Mouse (Mus musculus) midbrain, embryonic 12.5 days (tissue): Measurements from ENCODE around the gene Fuca2. TPM values are rescaled to one million over a fixed set of nuclear protein-coding genes. Genes with fewer than 3 reads are reported as not detected.
"Not testable (repeated sequence)": the region's sequence is repeated elsewhere in the genome, so short reads cannot be mapped to it uniquely, and the experiment has no call there.

Source experiments
- ATAC-seq: fragments of 200-750 bp; cut with Nextera tagmentation; 2 replicates; pipeline ENCODE4 v1.8.0; 2017; ENCODE audit warnings: low read depth, moderate TSS enrichment, moderate library complexity; ENCODE audit not compliant: low FRiP score
- H3K27ac ChIP-seq: fragments of 300-500 bp; sonication (generic); replicated peaks from 2 replicates; pipeline ENCODE4 v1.5.1; 2016; ENCODE audit warnings: mild to moderate bottlenecking
- H3K27me3 ChIP-seq: fragments of 300-500 bp; sonication (generic); 2 replicates; pipeline ENCODE4 v1.6.1; 2016; ENCODE audit warnings: mild to moderate bottlenecking
- H3K36me3 ChIP-seq: fragments of 300-500 bp; sonication (generic); 2 replicates; pipeline ENCODE4 v1.6.1; 2016
- H3K4me1 ChIP-seq: fragments of 300-500 bp; sonication (generic); 2 replicates; pipeline ENCODE4 v1.6.1; 2016
- H3K4me2 ChIP-seq: fragments of 300-500 bp; sonication (generic); replicated peaks from 2 replicates; pipeline ENCODE4 v1.6.1; 2016; ENCODE audit warnings: mild to moderate bottlenecking, moderate library complexity
- H3K4me3 ChIP-seq: fragments of 300-500 bp; sonication (generic); 2 replicates; pipeline ENCODE4 v1.5.1; 2016; ENCODE audit warnings: mild to moderate bottlenecking
- H3K9ac ChIP-seq: fragments of 300-500 bp; sonication (generic); replicated peaks from 2 replicates; pipeline ENCODE4 v1.6.1; 2016; ENCODE audit warnings: mild to moderate bottlenecking, moderate library complexity
- H3K9me3 ChIP-seq: fragments of 300-500 bp; sonication (generic); 2 replicates; pipeline ENCODE4 v1.6.1; 2016; ENCODE audit warnings: mild to moderate bottlenecking
- WGBS: fragments of 180-500 bp; shearing (Covaris S2); methylation state at CpG from one replicate; pipeline ENCODE4 v1.1.7; 2016; 5-methylcytosine and 5-hydroxymethylcytosine counted together
- polyA plus RNA-seq: library from polyadenylated mRNA; unstranded; fragments of >200 nt; fragmentation: Nextera tagmentation; extraction: Ambion mirVana; gene quantifications from 2 replicates; pipeline ENCODE4 v1.2.1, GENCODE M21; 2016

Gene Fuca2
- polyA plus RNA-seq, result 24.0 and 25.8 TPM in 2 replicates

DNA sequence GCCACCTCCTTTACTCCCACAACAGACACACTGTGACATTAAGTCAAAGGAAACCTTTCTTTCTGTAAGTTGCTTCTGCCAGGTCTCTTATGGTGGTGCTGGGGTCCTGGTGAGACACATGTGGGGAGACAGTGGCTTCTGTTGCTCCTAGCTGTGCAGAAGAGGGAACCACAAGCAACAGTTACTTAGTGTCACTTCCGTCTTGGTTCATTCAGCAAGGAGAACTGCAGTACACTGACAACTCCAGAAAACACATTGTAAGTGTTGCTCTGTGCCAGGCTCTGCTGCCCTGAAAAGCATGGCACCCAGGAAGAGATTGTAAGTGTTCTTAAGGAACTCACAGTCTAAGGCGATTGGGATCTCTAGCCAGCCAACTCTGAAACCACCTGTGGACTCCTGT is at the start of gene Fuca2:
Gene Fuca2, plus strand, starts transcription at position 210 of the 400 bp plus-strand sequence.
- H3K4me1 ChIP-seq, result no peaks in the 10 kb centered on the region; the same call in 1 of the 2 replicates
- no peak within 1 kb of the TSS for H3K4me2 ChIP-seq
- H3K9ac ChIP-seq, result no peak within 1 kb of the TSS
- H3K36me3 ChIP-seq, result no peaks in the 10 kb centered on the region
- ATAC-seq, result no peak
- whole genome bisulfite sequencing, result 80% methylated on average over 2 of the region's 2 CpGs
- peaks cover 10% of the 10 kb centered on the region for H3K27me3 ChIP-seq
- no peaks in the 10 kb centered on the region for H3K9me3 ChIP-seq
- H3K4me3 ChIP-seq, result no peak within 1 kb of the TSS
- H3K27ac ChIP-seq, result no peak within 1 kb of the TSS

DNA sequence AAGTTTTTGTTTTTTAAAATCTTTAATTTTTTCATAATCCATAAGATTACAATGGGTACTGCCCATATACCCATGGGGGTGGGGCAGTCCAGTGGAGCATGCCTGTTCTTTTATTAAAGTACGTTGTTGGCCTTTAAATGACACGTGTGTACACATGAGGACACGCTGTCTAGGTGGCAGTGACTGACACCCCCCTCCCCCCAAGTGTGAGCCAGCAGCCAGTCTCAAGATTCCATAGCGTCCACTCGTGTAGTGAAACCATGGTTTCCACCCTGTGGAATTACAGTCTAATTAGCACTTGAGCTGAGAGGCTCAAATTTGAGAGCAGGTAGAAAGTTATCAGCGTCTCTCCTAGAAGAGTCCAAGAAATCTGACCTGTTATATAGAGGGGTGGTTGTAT is 47.7 kb upstream of the Fuca2 start:
- Histone ChIP-seq H3K27me3 (no peaks in the 10 kb centered on the region), H3K36me3 (no peaks in the 10 kb centered on the region), H3K4me1 (no peaks in the 10 kb centered on the region; the same call in 1 of the 2 replicates), H3K4me3 (no peak overlapping the region), H3K9me3 (no peaks in the 10 kb centered on the region), H3K4me2 (no peak overlapping the region), H3K9ac (no peak overlapping the region), H3K27ac (no peak overlapping the region)
- ATAC-seq, result peak; percentile 44; the same call in 1 of the 2 replicates
- 81% methylated on average over 6 of the region's 6 CpGs for WGBS

DNA sequence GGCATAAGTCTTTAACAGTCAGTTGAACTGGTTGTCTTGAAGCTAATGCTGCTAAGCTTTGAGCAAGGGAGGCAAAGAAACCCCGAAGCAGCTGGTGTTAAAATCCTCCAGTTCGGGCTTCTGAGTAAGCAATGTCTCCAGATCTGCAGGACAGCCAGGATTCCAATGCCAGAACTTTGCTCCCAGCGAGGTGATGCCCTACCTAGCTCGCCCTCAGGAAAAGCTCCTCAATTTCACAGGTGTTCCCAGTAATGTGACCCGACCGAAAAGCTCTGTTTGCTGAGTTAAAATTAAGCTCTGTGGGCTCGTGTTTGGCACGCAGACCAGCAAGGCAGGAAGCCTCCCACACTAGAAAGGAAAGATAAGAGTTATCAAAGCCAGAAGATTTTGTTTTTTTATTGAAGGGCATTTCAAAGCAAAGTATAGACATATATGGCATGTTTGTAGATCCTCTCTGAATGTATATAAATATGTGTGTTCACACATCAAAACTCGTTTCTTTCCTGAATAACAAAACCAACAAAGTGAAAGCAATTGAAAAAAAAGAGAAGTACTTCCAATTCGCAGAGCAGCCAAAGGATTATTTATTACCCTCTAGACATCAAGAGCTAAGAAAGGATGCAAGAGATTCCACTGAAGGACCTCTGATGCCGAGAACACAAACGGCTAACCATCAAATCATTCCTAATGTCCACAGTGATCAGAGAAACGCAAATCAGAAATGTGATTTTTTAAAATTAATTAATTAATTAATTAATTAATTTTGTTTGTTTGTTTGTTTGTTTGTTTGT is 45.9 kb upstream of the Fuca2 start:
- Histone ChIP-seq H3K27me3 (no peaks in the 10 kb centered on the region), H3K4me2 (no peak overlapping the region), H3K9ac (no peak overlapping the region), H3K4me1 (no peaks in the 10 kb centered on the region), H3K36me3 (no peaks in the 10 kb centered on the region), H3K4me3 (no peak overlapping the region), H3K9me3 (no peaks in the 10 kb centered on the region), H3K27ac (no peak overlapping the region)
- ATAC-seq, result no peak
- WGBS, result 87% methylated on average over 13 of the region's 13 CpGs

DNA sequence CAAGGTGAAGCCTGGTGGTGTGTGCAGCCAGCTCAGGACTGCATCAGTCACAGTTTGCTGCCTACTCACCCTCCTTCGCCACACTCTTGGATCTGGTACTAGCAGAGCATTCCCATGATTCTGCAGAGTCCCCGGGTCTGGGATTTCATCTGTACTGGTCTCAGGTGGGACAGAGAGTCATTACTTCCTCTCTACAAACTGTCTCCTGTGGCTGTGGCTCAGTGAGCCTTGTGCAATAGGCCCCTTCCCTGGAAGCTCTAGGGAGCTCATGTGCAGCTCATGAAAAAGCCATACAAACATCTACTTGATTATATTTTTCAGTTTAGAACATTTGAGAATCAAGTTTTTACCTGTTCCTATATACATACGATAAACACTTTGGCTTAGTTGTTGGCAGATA is 35.0 kb upstream of the Fuca2 start:
- H3K27ac ChIP-seq, H3K27me3 ChIP-seq, H3K9me3 ChIP-seq, H3K36me3 ChIP-seq, H3K4me3 ChIP-seq, H3K4me2 ChIP-seq, H3K4me1 ChIP-seq, ATAC-seq, H3K9ac ChIP-seq: not testable (repeated sequence)
- 89% methylated on average over 3 of the region's 3 CpGs for WGBS

DNA sequence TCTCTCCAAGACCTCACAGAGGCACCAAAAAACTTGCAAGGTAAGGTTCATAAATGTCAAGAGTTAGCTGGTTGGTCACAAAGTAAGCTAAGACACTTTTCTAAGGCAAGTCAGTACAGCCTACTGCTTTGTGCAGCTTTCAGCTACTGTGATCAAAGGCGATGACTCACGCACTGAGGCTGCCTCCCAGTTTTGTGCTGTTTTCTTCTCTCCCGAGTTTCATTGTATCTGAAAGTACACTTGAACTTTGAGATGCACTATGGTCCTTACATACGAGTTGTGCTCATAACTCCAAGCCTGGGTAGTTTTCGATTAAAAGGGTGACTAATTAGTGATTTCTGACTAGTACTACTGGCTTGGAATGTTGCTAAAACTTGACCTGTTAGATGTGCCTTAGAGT is 32.4 kb upstream of the Fuca2 start:
- Histone ChIP-seq H3K36me3 (no peaks in the 10 kb centered on the region), H3K4me1 (no peaks in the 10 kb centered on the region), H3K4me3 (no peak overlapping the region), H3K27ac (no peak overlapping the region), H3K9me3 (no peaks in the 10 kb centered on the region), H3K9ac (no peak overlapping the region), H3K27me3 (peaks cover 8% of the 10 kb centered on the region), H3K4me2 (no peak overlapping the region)
- no peak for ATAC-seq
- WGBS, result 62% methylated on average over 5 of the region's 5 CpGs

DNA sequence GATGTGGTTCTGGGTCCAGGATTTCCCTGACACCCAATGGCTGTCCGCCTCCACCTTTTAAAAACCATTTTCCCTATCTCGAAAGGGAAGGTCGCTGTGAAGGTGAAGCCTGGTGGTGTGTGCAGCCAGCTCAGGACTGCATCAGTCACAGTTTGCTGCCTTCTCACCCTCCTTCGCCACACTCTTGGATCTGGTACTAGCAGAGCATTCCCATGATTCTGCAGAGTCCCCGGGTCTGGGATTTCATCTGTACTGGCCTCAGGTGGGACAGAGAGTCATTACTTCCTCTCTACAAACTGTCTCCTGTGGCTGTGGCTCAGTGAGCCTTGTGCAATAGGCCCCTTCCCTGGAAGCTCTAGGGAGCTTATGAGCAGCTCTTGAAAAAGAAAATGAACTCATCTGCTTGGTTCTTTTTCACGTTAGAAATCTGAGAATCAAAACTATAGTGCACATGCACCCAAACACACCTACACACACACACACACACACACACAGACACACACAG is 31.3 kb upstream of the Fuca2 start:
- H3K36me3 ChIP-seq, H3K27ac ChIP-seq, H3K9me3 ChIP-seq, H3K4me1 ChIP-seq, H3K9ac ChIP-seq, H3K4me2 ChIP-seq, H3K4me3 ChIP-seq, ATAC-seq: not testable (repeated sequence)
- 88% methylated on average over 6 of the region's 6 CpGs for WGBS
- H3K27me3 ChIP-seq, result peaks cover 20% of the 10 kb centered on the region

DNA sequence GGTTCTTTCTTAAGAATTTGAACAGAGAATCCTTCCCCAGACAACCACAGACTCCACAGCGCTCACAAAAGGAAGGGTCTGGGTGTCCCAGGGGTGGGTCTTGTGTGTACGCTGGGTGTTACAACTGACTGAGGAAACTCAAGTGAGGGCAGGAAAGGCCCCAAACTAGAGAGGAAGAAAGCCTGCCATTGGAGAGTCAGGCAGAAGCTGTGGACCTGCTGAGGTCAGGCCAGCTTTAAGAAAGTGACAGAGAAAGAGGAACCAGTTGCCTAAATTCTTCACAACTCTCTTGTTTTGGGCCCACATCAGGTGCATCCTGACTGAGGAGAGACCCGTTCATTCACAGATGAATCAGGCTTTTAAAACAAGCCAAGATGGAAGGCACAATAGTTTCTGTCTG is 29.1 kb upstream of the Fuca2 start:
- WGBS, result 89% methylated on average over 3 of the region's 3 CpGs
- Histone ChIP-seq H3K36me3 (no peaks in the 10 kb centered on the region), H3K4me1 (0 out of 2 replicates have a peak, but pooled peaks cover 5% of the 10 kb centered on the region), H3K4me3 (no peak overlapping the region), H3K9ac (no peak overlapping the region), H3K9me3 (no peaks in the 10 kb centered on the region), H3K4me2 (no peak overlapping the region), H3K27ac (no peak overlapping the region), H3K27me3 (peaks cover 41% of the 10 kb centered on the region)
- no peak for ATAC-seq

DNA sequence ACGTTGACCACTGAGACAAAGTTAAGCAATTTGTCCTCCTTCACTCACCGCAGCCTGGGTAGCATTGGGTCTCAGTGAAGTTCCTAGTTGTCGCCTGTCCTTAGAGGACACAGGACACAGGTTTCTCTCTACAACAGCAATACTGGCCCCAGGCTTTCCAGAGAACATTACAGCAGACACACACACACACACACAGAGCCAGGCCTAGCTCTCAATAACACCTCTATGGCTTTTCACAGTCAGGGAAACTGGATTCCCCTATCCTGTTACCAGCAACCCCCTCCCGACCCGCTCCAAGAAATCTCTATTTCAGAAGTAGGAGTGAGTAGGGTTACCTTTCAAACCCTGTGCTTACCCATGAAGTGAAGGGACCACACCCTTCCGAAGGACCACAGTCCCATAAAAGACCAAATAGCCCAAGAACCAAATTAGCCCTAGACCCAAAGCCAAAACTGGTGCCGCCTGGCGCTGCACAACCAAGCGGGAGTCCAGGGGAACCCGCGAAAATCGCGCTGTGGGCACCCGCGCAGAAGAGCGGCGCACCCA is 26.0 kb upstream of the Fuca2 start:
- Histone ChIP-seq H3K4me1 (0 out of 2 replicates have a peak, but pooled peaks cover 5% of the 10 kb centered on the region), H3K4me2 (peak overlapping the region; percentile 89), H3K4me3 (peak overlapping the region; percentile 66), H3K9me3 (no peaks in the 10 kb centered on the region), H3K27ac (no peak overlapping the region), H3K27me3 (peaks cover 55% of the 10 kb centered on the region), H3K36me3 (no peaks in the 10 kb centered on the region), H3K9ac (peak overlapping the region; percentile 69)
- no peak for ATAC-seq
- whole genome bisulfite sequencing, result 16% methylated on average over 17 of the region's 17 CpGs

DNA sequence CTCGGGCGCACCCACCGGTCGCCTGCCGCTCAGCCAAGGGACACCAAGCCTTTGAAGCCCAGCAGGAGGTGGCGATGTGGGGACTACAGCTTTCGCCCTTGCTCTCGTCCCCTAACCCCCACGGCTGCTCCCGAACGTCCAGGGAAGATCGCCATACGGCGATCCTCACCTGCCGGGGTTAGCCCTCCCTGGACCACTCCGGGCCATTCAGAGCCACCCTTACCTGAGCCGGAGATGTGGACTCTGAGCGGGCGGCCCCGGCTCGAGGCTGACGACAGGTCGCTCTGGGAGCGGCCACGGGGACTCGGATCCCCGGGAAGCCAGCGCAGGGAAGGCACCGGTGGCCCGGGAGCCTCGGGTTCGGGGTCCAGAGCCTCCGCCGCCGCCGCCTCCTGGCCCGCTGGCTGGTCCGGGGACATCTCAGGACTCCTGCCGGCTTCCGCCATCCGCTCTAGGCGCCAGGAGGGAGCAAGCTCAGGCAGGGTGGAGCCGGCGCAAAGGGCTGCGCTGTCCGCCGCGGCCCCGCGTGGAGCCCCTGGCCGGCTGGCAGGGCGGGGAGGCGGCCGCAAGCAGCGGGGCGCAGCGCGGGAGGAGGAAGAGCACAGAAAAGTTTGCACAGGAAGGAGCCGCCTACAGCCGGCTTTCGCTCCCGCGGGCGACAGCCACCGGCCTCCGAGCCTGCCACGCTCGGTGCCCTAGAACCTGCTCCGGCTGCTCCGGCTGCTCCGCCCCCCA is 25.3 kb upstream of the Fuca2 start, which contains the start of gene Phactr2:
Gene Phactr2, minus strand, starts transcription at position 580 of the 735 bp plus-strand sequence.
- peak within 1 kb of the TSS; percentile 69 for H3K9ac ChIP-seq
- peaks cover 55% of the 10 kb centered on the region for H3K27me3 ChIP-seq
- peak within 1 kb of the TSS; percentile 66 for H3K4me3 ChIP-seq
- H3K4me2 ChIP-seq, result peak within 1 kb of the TSS; percentile 89
- H3K36me3 ChIP-seq, result no peaks in the 10 kb centered on the region
- H3K4me1 ChIP-seq, result 0 out of 2 replicates have a peak, but pooled peaks cover 5% of the 10 kb centered on the region
- H3K9me3 ChIP-seq, result no peaks in the 10 kb centered on the region
- peak; percentile 88 for ATAC-seq
- WGBS, result under 1% methylated on average over 62 of the region's 71 CpGs
- H3K27ac ChIP-seq, result no peak within 1 kb of the TSS

DNA sequence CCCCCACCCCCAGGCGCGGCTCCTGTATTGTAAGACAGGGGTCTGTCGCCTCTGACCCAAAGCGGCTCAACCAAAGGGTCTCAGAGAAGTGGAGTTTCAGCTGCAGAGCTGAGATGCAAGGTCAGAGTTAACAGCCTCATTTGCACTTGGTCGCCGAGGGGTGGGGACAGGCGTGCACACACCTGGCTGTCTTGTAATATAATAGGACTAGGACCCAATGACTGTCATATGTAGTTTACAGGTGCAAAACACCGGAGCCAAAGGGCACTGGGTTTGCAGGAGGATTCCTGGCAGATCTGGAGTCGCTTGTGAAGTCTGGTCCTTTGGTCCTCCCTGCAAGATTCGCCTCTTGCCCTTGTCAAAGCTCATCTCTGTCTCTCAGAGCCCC is 24.8 kb upstream of the Fuca2 start:
- peak overlapping the region; percentile 66 for H3K4me3 ChIP-seq
- H3K9me3 ChIP-seq, result no peaks in the 10 kb centered on the region
- 7% methylated on average over 10 of the region's 10 CpGs for WGBS
- H3K27ac ChIP-seq, result no peak overlapping the region
- no peak for ATAC-seq
- peak overlapping the region; percentile 89 for H3K4me2 ChIP-seq
- no peaks in the 10 kb centered on the region for H3K36me3 ChIP-seq
- H3K9ac ChIP-seq, result peak overlapping the region; percentile 69
- H3K27me3 ChIP-seq, result peaks cover 55% of the 10 kb centered on the region
- H3K4me1 ChIP-seq, result 0 out of 2 replicates have a peak, but pooled peaks cover 5% of the 10 kb centered on the region

DNA sequence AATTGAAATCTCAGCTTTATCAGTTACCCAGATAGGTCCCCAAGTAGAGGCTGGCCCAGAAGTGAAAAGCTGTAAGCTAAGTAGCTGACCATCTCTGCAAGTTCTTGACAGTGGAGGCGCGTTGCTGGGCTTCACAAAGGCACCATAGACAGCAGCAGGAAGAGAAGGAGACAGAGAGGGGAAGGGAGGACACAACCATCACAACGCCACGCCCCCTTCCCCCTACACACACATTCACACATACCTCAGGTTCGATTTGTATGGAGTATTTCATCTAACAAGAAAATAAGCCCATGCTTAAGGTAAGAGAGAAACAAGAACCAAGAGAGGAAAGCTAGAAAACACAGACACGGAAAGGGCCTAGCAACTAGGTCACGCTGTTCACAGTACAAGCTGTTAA is 24.2 kb upstream of the Fuca2 start:
- Histone ChIP-seq H3K4me3 (no peak overlapping the region), H3K9me3 (no peaks in the 10 kb centered on the region), H3K36me3 (no peaks in the 10 kb centered on the region), H3K4me2 (0 out of 2 replicates have a peak overlapping the region, but pooled peaks have one; percentile 89), H3K9ac (no peak overlapping the region), H3K4me1 (0 out of 2 replicates have a peak, but pooled peaks cover 5% of the 10 kb centered on the region), H3K27ac (no peak overlapping the region), H3K27me3 (peaks cover 55% of the 10 kb centered on the region)
- no peak for ATAC-seq
- WGBS, result 42% methylated on average over 7 of the region's 7 CpGs

DNA sequence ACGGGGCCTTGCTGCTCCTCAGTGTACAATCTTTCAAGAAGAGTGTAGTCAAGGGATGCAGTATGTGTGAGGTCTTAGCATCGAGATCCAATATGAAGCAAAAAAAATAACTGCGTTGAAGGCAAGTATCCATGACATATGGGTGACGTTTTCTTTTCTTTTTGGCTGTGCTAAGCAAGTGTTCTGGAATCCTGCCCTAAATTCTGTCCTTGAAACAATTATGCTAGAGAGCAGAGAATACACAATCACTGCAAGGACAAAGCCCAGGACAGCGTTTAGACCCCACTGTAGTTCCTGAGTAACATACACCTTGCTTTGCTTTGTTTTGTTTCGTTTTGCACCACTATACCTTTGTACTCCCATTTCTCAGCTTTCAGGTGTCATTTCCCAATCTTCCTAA is 20.0 kb upstream of the Fuca2 start:
- ATAC-seq, result no peak
- H3K27ac ChIP-seq, result no peak overlapping the region
- 0 out of 2 replicates have a peak, but pooled peaks cover 5% of the 10 kb centered on the region for H3K4me1 ChIP-seq

More for the DNA sequence above, 20.0 kb upstream of the Fuca2 start:
- Histone ChIP-seq H3K27me3 (peaks cover 23% of the 10 kb centered on the region), H3K4me3 (no peak overlapping the region), H3K36me3 (no peaks in the 10 kb centered on the region), H3K4me2 (no peak overlapping the region), H3K9ac (no peak overlapping the region), H3K9me3 (no peaks in the 10 kb centered on the region)
- WGBS, result 89% methylated on average over 6 of the region's 6 CpGs
